Mouse (Mus musculus) left cerebral cortex, adult 2 months (tissue): ENCODE measurements around the gene Slc5a5. TPM values are rescaled to one million over a fixed set of nuclear protein-coding genes. Genes with fewer than 3 reads are reported as not detected.
A peak's percentile ranks its signal among the peaks of the same experiment; 100 is the strongest.
"Not testable (repeated sequence)": the region's sequence is repeated elsewhere in the genome, so short reads cannot be mapped to it uniquely, and the experiment has no call there.

ENCODE experiments used
- DNase-seq, 2 experiments: peaks; one replicate each; pipeline ENCODE4 v3.0.0; 2021 to 2022; ENCODE audit warnings: low spot score in 2 of 2, mixed read lengths in 1 of 2; ENCODE audit errors: extremely low spot score in 1 of 2
- H3K27ac ChIP-seq: fragments of 200-600 bp; 2 replicates; pipeline ENCODE4 v1.8.1; 2022
- H3K4me3 ChIP-seq: fragments of 200-600 bp; 2 replicates; pipeline ENCODE4 v1.8.1; 2022
- CTCF ChIP-seq: fragments of 200-600 bp; IDR thresholded peaks from 2 replicates; pipeline ENCODE4 v1.8.1; 2022; ENCODE audit warnings: antibody characterized with exemption, mild to moderate bottlenecking, moderate library complexity
- intact Hi-C: fragments of 180-260 bp; cut with DNase I; formaldehyde crosslinking; loops from one replicate; pipeline ENCODE4 v1.15.1; 2025
- total RNA-seq, 2 experiments: library from RNA; stranded (reverse); gene quantifications; 2 replicates each; pipeline ENCODE4 v1.2.3; 2021

Gene Slc5a5
- total RNA-seq, 2 experiments from 2014 or later, result 9.9 to 10.3 TPM

GRCm38 (mm10) chr8:70900872-70901387 is 8.4 kb upstream of the Slc5a5 start:
- no peak overlapping the region for H3K27ac ChIP-seq
- no peak overlapping the region for H3K4me3 ChIP-seq
- DNase-seq, result no peak
- intact Hi-C loops, result no loop called here
- TF ChIP-seq CTCF, result no peak

GRCm38 (mm10) chr8:70899226-70899625 is 6.7 kb upstream of the Slc5a5 start:
- intact Hi-C loops, result loop anchor here (2.0 to 10.0 kb wide), 4 partner anchors 66 to 566 kb away; partner anchors contain the start of genes Abhd8, Dda1, Mrpl34 and Use1
- TF ChIP-seq CTCF, result no peak
- Histone ChIP-seq H3K4me3 (no peak overlapping the region), H3K27ac (no peak overlapping the region)
- no peak for DNase-seq

- TF ChIP-seq CTCF, result no peak
- Histone ChIP-seq H3K27ac (no peak overlapping the region), H3K4me3 (no peak overlapping the region)
- intact Hi-C loops, result loop anchor here (2.0 to 10.0 kb wide), 4 partner anchors 66 to 566 kb away; partner anchors contain the start of genes Abhd8, Dda1, Mrpl34 and Use1
- no peak for DNase-seq
These were observed 6.2 kb upstream of the Slc5a5 start for GRCm38 (mm10) chr8:70898661-70899198.

DNA sequence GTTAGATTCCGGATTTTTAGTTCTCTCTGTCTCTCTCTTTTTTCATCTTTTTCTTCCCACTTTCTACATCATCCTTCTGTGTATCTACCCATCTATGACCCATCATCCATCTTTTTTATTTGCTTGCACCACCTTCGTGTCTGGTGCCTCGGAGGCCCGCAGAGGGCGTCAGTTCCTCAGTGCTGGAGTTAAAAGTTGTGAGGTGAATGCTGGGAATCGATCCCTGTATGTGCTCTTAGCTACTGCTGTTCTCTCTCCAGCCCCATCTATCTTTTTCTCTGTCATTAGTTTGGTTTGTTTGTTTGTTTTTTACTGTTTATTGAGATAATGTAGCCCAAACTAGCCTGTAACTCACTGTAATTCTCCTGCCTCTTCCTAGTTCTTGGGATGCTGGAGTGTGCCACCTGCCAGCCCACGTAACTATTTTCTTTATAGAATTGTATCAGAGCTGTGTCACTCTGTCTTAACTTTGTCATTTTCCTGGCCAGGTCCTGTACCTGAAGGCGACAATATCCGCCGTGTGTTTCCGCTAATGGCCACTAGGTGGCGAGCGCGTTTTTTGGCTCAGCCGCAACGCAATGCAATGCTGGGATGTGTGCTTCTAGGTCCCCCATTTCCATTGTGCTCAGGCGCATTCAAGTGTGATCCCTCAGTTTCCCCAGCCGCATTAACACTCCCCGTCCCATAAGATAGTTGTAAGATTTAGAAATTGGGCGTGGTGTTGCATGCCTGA is 5.3 kb upstream of the Slc5a5 start:
- DNase-seq, result peak; percentile 83 to 86
- H3K4me3 ChIP-seq, result peak overlapping the region; percentile 97
- intact Hi-C loops, result loop anchor here (1.0 to 10.0 kb wide), 6 partner anchors 25 to 567 kb away; partner anchors contain the start of genes Abhd8, Ccdc124, Dda1 and Haus8
- H3K27ac ChIP-seq, result peak overlapping the region; percentile 91
- TF ChIP-seq CTCF, result peak; percentile 85

DNA sequence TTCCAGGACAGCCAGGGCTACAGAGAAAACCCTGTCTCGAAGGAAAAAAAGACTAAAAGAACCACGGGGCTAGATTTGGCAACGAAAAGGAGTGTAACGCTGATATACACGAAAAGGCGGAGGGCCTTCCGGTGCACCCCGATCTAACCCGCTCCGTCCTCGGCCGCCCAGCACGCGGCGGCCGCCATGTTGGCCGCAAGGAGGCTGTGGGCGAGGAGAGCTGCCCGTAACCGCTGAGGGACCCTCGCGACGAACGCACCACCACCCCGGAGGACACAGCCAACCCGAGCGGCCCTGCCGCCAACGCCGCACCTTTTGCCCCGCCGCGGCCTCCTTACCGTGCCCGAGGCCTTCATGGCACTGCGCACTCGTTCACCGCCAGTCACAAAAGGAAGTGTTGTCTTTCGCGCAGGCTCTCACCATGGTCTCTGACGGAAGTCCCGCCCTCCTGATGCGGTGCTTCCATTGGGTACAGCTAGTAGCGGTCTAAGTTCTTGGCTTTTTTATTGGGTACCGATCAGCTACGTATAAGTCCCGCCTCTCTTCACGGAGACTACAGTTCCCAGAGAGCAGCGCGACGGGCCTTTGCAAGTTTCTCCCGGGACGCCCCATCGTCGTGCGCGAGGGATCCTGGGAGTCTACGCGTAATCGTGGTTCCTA is 4.6 kb upstream of the Slc5a5 start, which contains the start of gene Rpl18a:
Rpl18a (minus strand) TSS at position 392 of the 660 bp plus-strand sequence.
- peak within 1 kb of the TSS; percentile 97 for H3K4me3 ChIP-seq
- peak; percentile 27 for TF ChIP-seq CTCF
- intact Hi-C loops, result loop anchor here (1.0 to 10.0 kb wide), 4 partner anchors 24 to 568 kb away; partner anchors contain the start of genes Abhd8, Ccdc124, Dda1 and Haus8
- peak within 1 kb of the TSS; percentile 97 for H3K27ac ChIP-seq
- DNase-seq, result peak; percentile 91 to 95

- Histone ChIP-seq H3K27ac (peak overlapping the region; percentile 97), H3K4me3 (peak overlapping the region; percentile 97)
- DNase-seq, result no peak
- TF ChIP-seq CTCF, result no peak
- intact Hi-C loops, result loop anchor here (1.0 to 10.0 kb wide), 4 partner anchors 23 to 568 kb away; partner anchors contain the start of genes Abhd8, Ccdc124, Dda1 and Haus8
These were observed 3.9 kb upstream of the Slc5a5 start for GRCm38 (mm10) chr8:70896316-70897020.

GRCm38 (mm10) chr8:70895571-70896259 is 3.2 kb upstream of the Slc5a5 start:
- H3K4me3 ChIP-seq, result not testable (repeated sequence)

DNA sequence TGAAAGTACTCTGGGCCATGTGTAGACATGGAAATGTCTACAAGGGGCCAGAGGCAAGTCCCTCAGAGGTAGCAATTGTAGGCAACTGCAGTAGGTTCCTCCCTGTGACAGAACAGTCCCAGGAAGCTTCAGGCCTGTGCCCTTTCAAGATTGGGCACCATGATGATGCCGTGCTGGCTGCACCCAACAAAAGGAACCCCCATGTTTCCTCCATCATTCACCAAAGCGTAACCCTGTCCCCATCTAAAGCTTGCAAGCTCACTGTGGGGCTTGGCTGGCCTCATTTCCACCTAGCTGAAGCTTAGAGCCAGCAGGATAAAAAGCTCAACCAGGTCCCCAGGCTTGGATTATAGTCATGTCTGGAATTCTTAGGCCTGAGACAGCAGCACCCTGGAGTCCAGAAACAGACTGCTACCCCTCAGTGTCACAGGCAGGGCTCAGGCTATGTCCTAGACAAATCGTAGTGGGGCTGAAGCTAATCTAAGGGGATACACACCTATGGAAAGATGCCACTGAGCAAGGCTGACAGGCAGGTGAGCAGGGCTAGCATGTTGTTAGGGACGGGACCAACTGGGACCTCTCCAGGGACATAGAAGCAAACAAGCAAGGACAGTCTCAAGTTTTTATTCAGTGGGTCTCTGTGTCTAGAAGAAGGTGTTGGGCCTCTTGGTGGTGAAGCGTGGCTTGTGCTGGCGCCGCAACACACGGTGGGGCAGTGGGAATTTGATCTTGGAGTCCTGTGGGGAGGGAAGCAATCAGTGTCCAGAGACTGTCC is 2.4 kb upstream of the Slc5a5 start:
- intact Hi-C loops, result loop anchor here (5.0 to 10.0 kb wide), 2 partner anchors 472 to 570 kb away; partner anchors contain the start of genes Abhd8, Dda1, Mrpl34 and Use1
- Histone ChIP-seq H3K27ac (no peak overlapping the region), H3K4me3 (no peak overlapping the region)
- no peak for DNase-seq
- TF ChIP-seq CTCF, result no peak

More at GRCm38 (mm10) chr8:70895571-70896259, 3.2 kb upstream of the Slc5a5 start:
- intact Hi-C loops, result loop anchor here (2.0 to 10.0 kb wide), 3 partner anchors 377 to 569 kb away; partner anchors contain the start of genes Abhd8, Dda1, Haus8 and Mrpl34
- H3K27ac ChIP-seq, DNase-seq: not testable (repeated sequence)

DNA sequence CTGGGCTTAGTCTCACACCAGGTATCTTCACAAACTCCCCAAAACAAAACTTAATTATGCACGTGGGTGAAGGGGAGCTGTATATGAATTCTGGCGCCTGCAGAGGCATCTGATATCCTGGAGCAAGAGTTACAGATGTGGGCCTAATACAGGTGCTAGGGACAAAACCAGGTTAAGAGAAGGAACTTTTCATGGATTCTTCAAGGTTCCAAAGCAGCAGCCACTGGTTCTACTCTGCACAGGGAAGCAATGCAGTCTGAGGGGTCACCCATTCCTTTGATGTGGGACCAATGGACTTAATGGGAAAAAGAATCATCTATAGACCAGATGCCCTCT is 1.8 kb upstream of the Slc5a5 start:
- no peak for TF ChIP-seq CTCF
- intact Hi-C loops, result loop anchor here (10.0 kb wide), 1 partner anchor 570 kb away; the partner anchor contains the start of genes Abhd8, Dda1 and Mrpl34
- Histone ChIP-seq H3K27ac (no peak overlapping the region), H3K4me3 (no peak overlapping the region)
- no peak for DNase-seq
